In genomic region chr11:21309516-21309915, GRCm38 (mm10) we compare ENCODE assay signal across 24 mouse cellular contexts.
"Had no signal": no experiment of that assay in that cellular context is flagged by ENCODE, and none has a peak within 500 bp of the region (broad histone marks: within the 10 kb centered on the region; RNA-seq: fewer than 3 reads in every experiment).

No protein-coding gene starts in this region.

- ATAC-seq: hindbrain, embryonic 16.5 days; inflammation-experienced regulatory T-cells, adult 6 months; intestine, embryonic 15.5 days; intestine, postnatal 0 days had no signal

- DNase-seq: gastrocnemius, adult 2 months; gastrocnemius, postnatal 10 days; gastrocnemius, postnatal 25 days; heart, adult 18-20 months; heart, postnatal 10 days; heart, postnatal 4 days; kidney, adult 18-20 months; kidney, adult 8-10 months; kidney, postnatal 10 days; kidney, postnatal 25 days; kidney, postnatal 4 days had no signal

- H3K9ac ChIP-seq: heart, embryonic 12.5 days; hindbrain, embryonic 12.5 days; hindbrain, embryonic 14.5 days; intestine, embryonic 15.5 days; limb, embryonic 12.5 days had no signal

- H3K4me3 ChIP-seq: gastrocnemius, adult 2 months; heart, embryonic 10.5 days; heart, embryonic 12.5 days; hindbrain, embryonic 10.5 days; hindbrain, embryonic 12.5 days; intestine, embryonic 15.5 days; layer of hippocampus, adult 2 months; left cerebral cortex, adult 2 months; limb, embryonic 10.5 days; limb, embryonic 12.5 days had no signal

- H3K4me2 ChIP-seq: heart, embryonic 12.5 days; hindbrain, embryonic 12.5 days; hindbrain, embryonic 14.5 days; intestine, embryonic 15.5 days; limb, embryonic 12.5 days had no signal

- H3K27me3 ChIP-seq: heart, embryonic 12.5 days; hindbrain, embryonic 12.5 days; intestine, embryonic 15.5 days; limb, embryonic 12.5 days had no signal

- H3K4me1 ChIP-seq: hindbrain, embryonic 10.5 days; hindbrain, embryonic 12.5 days; intestine, embryonic 15.5 days; limb, embryonic 10.5 days; limb, embryonic 12.5 days had no signal

- H3K9me3 ChIP-seq: heart, embryonic 10.5 days; heart, embryonic 12.5 days; hindbrain, embryonic 10.5 days; hindbrain, embryonic 12.5 days; intestine, embryonic 15.5 days; limb, embryonic 10.5 days; limb, embryonic 12.5 days had no signal

- H3K27ac ChIP-seq: gastrocnemius, adult 2 months; heart, embryonic 10.5 days; hindbrain, embryonic 10.5 days; hindbrain, embryonic 12.5 days; hindbrain, embryonic 14.5 days; intestine, embryonic 15.5 days; layer of hippocampus, adult 2 months; left cerebral cortex, adult 2 months; limb, embryonic 10.5 days; limb, embryonic 12.5 days had no signal
